Comparison of ENCODE assay signal across 23 mouse cellular contexts in genomic region chr5:137263897-137264720, GRCm38 (mm10). TPM values are rescaled to one million over a fixed set of nuclear protein-coding genes. Genes with fewer than 3 reads are reported as not detected.
A peak's percentile ranks its signal among the peaks of the same experiment; 100 is the strongest.
DNase-seq lines count a peak whose midpoint lies in the region; ATAC-seq and TF ChIP-seq lines count a peak whose summit lies in the region.
"Had no signal": no experiment of that assay in that cellular context is flagged by ENCODE, and none has a peak within 500 bp of the region (broad histone marks: within the 10 kb centered on the region; RNA-seq: fewer than 3 reads in every experiment).

No protein-coding gene starts in this region.

- H3K9me3 ChIP-seq in liver, postnatal 0 days (ENCODE audit: low read length) = no peaks in the 10 kb centered on the region
- H3K9me3 ChIP-seq in liver, embryonic 11.5 days (ENCODE audit: control insufficient read depth, low read length) = no peaks in the 10 kb centered on the region

- no peak overlapping the region for H3K4me3 ChIP-seq in liver, postnatal 0 days (ENCODE audit: low read depth, low read length)
- no peak overlapping the region for H3K4me3 ChIP-seq in liver, embryonic 11.5 days (ENCODE audit: low read depth, low read length)

- H3K4me2 ChIP-seq in liver, postnatal 0 days (ENCODE audit: low read depth, low read length) = 0 out of 2 replicates have a peak overlapping the region, but pooled peaks have one; percentile 9
- no peak overlapping the region for H3K4me2 ChIP-seq in liver, embryonic 11.5 days
- H3K4me2 ChIP-seq: hindbrain, embryonic 14.5 days; midbrain, embryonic 11.5 days had no signal

- H3K9ac ChIP-seq in liver, postnatal 0 days (replicated peaks) = no peak overlapping the region
- no peak overlapping the region for H3K9ac ChIP-seq in liver, embryonic 11.5 days (ENCODE audit: low read depth, low read length)
- H3K9ac ChIP-seq: hindbrain, embryonic 14.5 days had no signal

- WGBS in liver, postnatal 0 days (ENCODE audit: insufficient replicate concordance) = 40% methylated on average over 14 of the region's 14 CpGs
- WGBS in liver, embryonic 11.5 days = 61% methylated on average over 14 of the region's 14 CpGs

- no peaks in the 10 kb centered on the region for H3K27me3 ChIP-seq in liver, postnatal 0 days (ENCODE audit: insufficient read depth, low read length)
- H3K27me3 ChIP-seq in liver, embryonic 11.5 days (replicated peaks; ENCODE audit: control insufficient read depth, insufficient read depth, low read length) = no peaks in the 10 kb centered on the region

- no peaks in the 10 kb centered on the region for H3K36me3 ChIP-seq in liver, postnatal 0 days (replicated peaks; ENCODE audit: insufficient read depth, low read length)
- no peaks in the 10 kb centered on the region for H3K36me3 ChIP-seq in liver, embryonic 11.5 days (ENCODE audit: control insufficient read depth, insufficient read depth, low read length)

- TF ChIP-seq EP300 in liver, postnatal 0 days (IDR thresholded peaks at IDR 0.05; ENCODE audit: low read depth) = no peak

- no peak for DNase-seq in liver, postnatal 0 days
- DNase-seq in liver, embryonic 11.5 days (ENCODE audit: low spot score) = no peak
- DNase-seq in induced T-regulatory cell, adult 2 months (ENCODE audit: low read depth) = peak; percentile 59
- no peak for DNase-seq in lung, postnatal 4 days
- DNase-seq in ovary, postnatal 36 days (ENCODE audit: low spot score) = no peak
- no peak for DNase-seq in heart, adult 8-10 months (ENCODE audit: low spot score)
- DNase-seq in adrenal gland, adult (ENCODE audit: inconsistent age in 2 of 2, low spot score in 1 of 2) = no peak
- DNase-seq: adrenal gland, adult 8-10 months; cerebellum, adult 18-20 months; cerebellum, postnatal 25 days; gastrocnemius, postnatal 14 days; heart, adult 18-20 months; layer of hippocampus, adult 9-11 months; lung, adult 2 months; lung, postnatal 14 days; thymus, postnatal 14 days had no signal

- TF ChIP-seq CTCF in liver, postnatal 0 days (IDR thresholded peaks at IDR 0.05; ENCODE audit: low read depth) = no peak

- ATAC-seq in liver, postnatal 0 days = no peak
- no peak for ATAC-seq in liver, embryonic 11.5 days (replicated peaks; ENCODE audit: low FRiP score)
- ATAC-seq in megakaryocyte progenitor cell, adult 5-6 weeks (replicated peaks; ENCODE audit: poor library complexity) = peak; percentile 76
- ATAC-seq: forebrain, embryonic 16.5 days had no signal

- no peaks in the 10 kb centered on the region for H3K4me1 ChIP-seq in liver, postnatal 0 days (ENCODE audit: insufficient read depth)
- no peaks in the 10 kb centered on the region; the same call in 1 of the 2 replicates for H3K4me1 ChIP-seq in liver, embryonic 11.5 days (replicated peaks; ENCODE audit: control insufficient read depth, insufficient read depth, low read length)

- peak overlapping the region; percentile 13; the same call in 1 of the 2 replicates for H3K27ac ChIP-seq in liver, postnatal 0 days (ENCODE audit: low read depth)
- H3K27ac ChIP-seq in liver, embryonic 11.5 days (ENCODE audit: low read depth, low read length) = no peak overlapping the region
- H3K27ac ChIP-seq: hindbrain, embryonic 14.5 days; kidney, postnatal 0 days had no signal

RNA-seq across cellular contexts. Expression of gene Ache, which starts 23.2 kb away (rescaled TPM):
- 10.3 and 11.1 TPM in 2 replicates for polyA plus RNA-seq in liver, postnatal 0 days (2015; fragmentation: Nextera tagmentation; extraction: Ambion mirVana)
- polyA plus RNA-seq in liver, embryonic 11.5 days (2014; fragmentation: Nextera tagmentation; extraction: Ambion mirVana) = 22.7 and 23.3 TPM in 2 replicates
- total RNA-seq in megakaryocyte progenitor cell, adult 5-6 weeks (2015) = 0.67 and 2.3 TPM in 2 replicates
- under 0.01 TPM in 1 of 2 replicates, not detected in the other for total RNA-seq in megakaryocyte progenitor cell, adult 5-6 weeks (2017)
- 1 to 10 TPM; 1.5 to 3.3 (median 1.9) TPM for total RNA-seq in heart, adult 8-10 months (2022)

RNA-seq across cellular contexts. Expression of gene Ufsp1, which starts 30.3 kb away (rescaled TPM):
- 9.1 and 9.5 TPM in 2 replicates for polyA plus RNA-seq in liver, postnatal 0 days (2015; fragmentation: Nextera tagmentation; extraction: Ambion mirVana)
- 13.3 and 13.5 TPM in 2 replicates for polyA plus RNA-seq in liver, embryonic 11.5 days (2014; fragmentation: Nextera tagmentation; extraction: Ambion mirVana)
- total RNA-seq in megakaryocyte progenitor cell, adult 5-6 weeks (2015) = 0.61 and 2.9 TPM in 2 replicates
- 1.3 and 3.8 TPM in 2 replicates for total RNA-seq in megakaryocyte progenitor cell, adult 5-6 weeks (2017)
- 10 to 100 TPM in 2 of 4 experiments, 1 to 10 TPM in 2; 7.7 to 10.4 (median 9.7) TPM for total RNA-seq in heart, adult 8-10 months (2022)

RNA-seq across cellular contexts. Expression of gene Srrt, which starts 43.4 kb away (rescaled TPM):
- polyA plus RNA-seq in liver, postnatal 0 days (2015; fragmentation: Nextera tagmentation; extraction: Ambion mirVana) = 24.1 and 28.2 TPM in 2 replicates
- polyA plus RNA-seq in liver, embryonic 11.5 days (2014; fragmentation: Nextera tagmentation; extraction: Ambion mirVana) = 165 and 169 TPM in 2 replicates
- total RNA-seq in megakaryocyte progenitor cell, adult 5-6 weeks (2015) = 133 and 143 TPM in 2 replicates
- total RNA-seq in megakaryocyte progenitor cell, adult 5-6 weeks (2017) = 241 and 321 TPM in 2 replicates
- 10 to 100 TPM; 54.4 to 62.6 (median 60.3) TPM for total RNA-seq in heart, adult 8-10 months (2022)

RNA-seq across cellular contexts. Expression of gene Trip6, which starts 50.1 kb away (rescaled TPM):
- polyA plus RNA-seq in liver, postnatal 0 days (2015; fragmentation: Nextera tagmentation; extraction: Ambion mirVana) = 7.5 and 9.2 TPM in 2 replicates
- polyA plus RNA-seq in liver, embryonic 11.5 days (2014; fragmentation: Nextera tagmentation; extraction: Ambion mirVana) = 31.0 and 31.6 TPM in 2 replicates
- 4.0 and 6.7 TPM in 2 replicates for total RNA-seq in megakaryocyte progenitor cell, adult 5-6 weeks (2015)
- 7.1 and 7.5 TPM in 2 replicates for total RNA-seq in megakaryocyte progenitor cell, adult 5-6 weeks (2017)
- total RNA-seq in heart, adult 8-10 months (2022) = 10 to 100 TPM; 11.5 to 13.2 (median 12.4) TPM

RNA-seq across cellular contexts. Expression of gene Muc3a, which starts 51.9 kb away (rescaled TPM):
- 0.07 and 0.09 TPM in 2 replicates for polyA plus RNA-seq in liver, postnatal 0 days (2015; fragmentation: Nextera tagmentation; extraction: Ambion mirVana)
- polyA plus RNA-seq in liver, embryonic 11.5 days (2014; fragmentation: Nextera tagmentation; extraction: Ambion mirVana) = 0.43 TPM in 1 of 2 replicates, not detected in the other
- 0.69 TPM in 1 of 2 replicates, not detected in the other for total RNA-seq in megakaryocyte progenitor cell, adult 5-6 weeks (2015)
- total RNA-seq in megakaryocyte progenitor cell, adult 5-6 weeks (2017) = not detected in 2 replicates
- total RNA-seq in heart, adult 8-10 months (2022) = under 1 TPM in 3 of 4 experiments, not detected in 1; 0.23 to 0.60 (median 0.28) TPM
- total RNA-seq: midbrain, postnatal 0 days had no signal
- polyA plus RNA-seq: forebrain, embryonic 16.5 days; heart, embryonic 14.5 days; midbrain, embryonic 11.5 days had no signal
